13 mouse cellular contexts compared by ENCODE assay signal in the genomic region with DNA sequence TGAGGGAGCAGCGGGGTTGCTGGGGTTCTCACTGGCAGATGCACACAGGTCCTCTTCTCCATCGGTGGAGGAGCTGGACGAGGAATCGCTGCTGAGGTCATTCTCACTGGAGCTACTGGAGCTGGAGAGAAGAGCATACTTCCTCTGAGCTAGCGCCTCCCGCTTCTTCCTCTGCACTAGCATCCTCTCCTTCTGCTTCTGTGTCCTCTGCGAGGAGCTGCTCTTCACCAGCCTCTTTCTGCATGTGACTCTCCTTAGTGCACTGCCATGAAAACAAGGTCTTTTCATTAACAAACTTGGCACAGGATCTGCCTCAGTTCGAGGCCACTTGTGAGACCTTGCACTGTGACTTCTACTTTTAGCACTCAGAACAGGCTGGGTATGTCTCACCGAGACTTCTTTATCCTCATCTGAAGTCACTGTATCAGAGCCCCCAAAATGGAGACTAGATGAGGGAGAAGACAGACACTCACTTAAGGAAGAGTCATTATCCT.
"Had no signal": no experiment of that assay in that cellular context is flagged by ENCODE, and none has a peak within 500 bp of the region (broad histone marks: within the 10 kb centered on the region; RNA-seq: fewer than 3 reads in every experiment).

No protein-coding gene starts in this region.

- H3K27ac ChIP-seq: limb, embryonic 15.5 days; liver, embryonic 12.5 days; midbrain, embryonic 15.5 days; neural tube, embryonic 13.5 days; stomach, postnatal 0 days had no signal

- DNase-seq: kidney, postnatal 36 days; layer of hippocampus, adult 9-11 months; layer of hippocampus, postnatal 36 days; lung, embryonic 14.5 days; lung, postnatal 10 days; lung, postnatal 4 days; thymus, postnatal 4 days had no signal

- H3K9ac ChIP-seq: limb, embryonic 15.5 days; liver, embryonic 12.5 days; lung, embryonic 14.5 days; midbrain, embryonic 15.5 days; neural tube, embryonic 13.5 days had no signal

- H3K4me1 ChIP-seq: limb, embryonic 15.5 days; liver, embryonic 12.5 days; midbrain, embryonic 15.5 days; neural tube, embryonic 13.5 days had no signal

- H3K4me2 ChIP-seq: limb, embryonic 15.5 days; liver, embryonic 12.5 days; lung, embryonic 14.5 days; midbrain, embryonic 11.5 days; midbrain, embryonic 15.5 days; neural tube, embryonic 13.5 days had no signal

- H3K27me3 ChIP-seq: limb, embryonic 15.5 days; liver, embryonic 12.5 days; midbrain, embryonic 15.5 days; neural tube, embryonic 13.5 days had no signal

- ATAC-seq: liver, embryonic 12.5 days; midbrain, embryonic 15.5 days had no signal

- H3K4me3 ChIP-seq: limb, embryonic 15.5 days; liver, embryonic 12.5 days; midbrain, embryonic 15.5 days; neural tube, embryonic 13.5 days had no signal

- H3K9me3 ChIP-seq: limb, embryonic 15.5 days; liver, embryonic 12.5 days; midbrain, embryonic 15.5 days; neural tube, embryonic 13.5 days had no signal
